Mouse (Mus musculus): ENCODE data around the gene Card10.

The Card10 gene

DNA sequence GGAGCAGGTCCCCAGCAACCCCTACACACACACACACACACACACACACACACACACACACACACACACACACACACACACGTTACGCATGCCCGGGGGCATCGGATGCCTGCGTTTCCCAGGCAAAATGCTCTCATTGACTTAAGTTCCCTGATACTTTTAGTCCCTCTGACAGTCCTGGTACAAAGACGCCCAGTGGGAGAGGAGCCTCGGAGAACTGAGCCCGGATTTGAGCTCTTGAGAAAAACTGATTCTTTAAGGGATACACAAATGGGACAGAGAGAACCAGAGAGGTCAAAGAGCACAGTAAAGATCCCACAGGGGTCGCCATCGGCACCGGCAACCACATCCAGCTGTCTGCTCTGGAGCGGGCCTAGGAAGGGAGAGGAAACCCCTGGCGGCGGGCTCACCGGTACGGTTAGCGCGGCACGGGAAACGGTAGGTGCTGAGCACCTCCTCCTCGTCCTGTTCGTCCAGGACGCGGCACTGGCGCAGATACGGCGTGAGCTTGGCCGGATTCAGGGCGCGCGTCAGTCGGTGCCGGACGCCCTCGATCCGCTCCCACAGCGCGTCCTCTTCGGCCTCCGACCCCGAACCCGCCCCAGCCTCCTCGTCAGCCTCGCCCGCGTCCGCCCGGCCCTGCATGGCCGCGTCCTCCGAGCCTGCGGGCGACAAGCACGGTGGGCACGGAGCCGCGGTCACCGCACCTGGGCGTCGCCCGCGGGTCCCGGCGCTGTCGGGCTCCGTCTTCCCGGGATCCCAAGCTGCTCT, 686 bp downstream of the Card10 start:
- DNase-seq (ENCODE audit: low read depth, low spot score), result peak; percentile 51

DNA sequence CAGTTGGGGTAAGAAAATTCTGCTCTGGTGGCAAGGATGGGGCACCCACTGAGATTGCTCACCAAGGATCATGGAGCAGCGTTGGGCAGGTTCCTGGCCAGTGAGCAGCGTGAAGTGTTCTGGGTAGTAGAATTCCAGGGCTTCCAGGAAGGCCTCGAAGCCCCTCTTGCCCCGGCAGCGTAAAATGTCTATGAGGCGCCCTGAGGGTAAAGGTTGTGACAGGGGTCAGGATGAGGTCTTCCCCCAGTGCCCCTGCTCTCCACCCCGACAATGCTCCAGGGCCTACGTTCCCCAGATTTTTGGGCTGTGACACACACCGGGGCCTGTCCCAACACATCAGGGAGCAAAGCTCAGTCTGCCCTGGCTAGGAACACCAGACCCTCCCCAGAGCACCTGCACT, 1.3 kb downstream of the Card10 start:
- no peak for DNase-seq (ENCODE audit: low read depth, low spot score)

DNA sequence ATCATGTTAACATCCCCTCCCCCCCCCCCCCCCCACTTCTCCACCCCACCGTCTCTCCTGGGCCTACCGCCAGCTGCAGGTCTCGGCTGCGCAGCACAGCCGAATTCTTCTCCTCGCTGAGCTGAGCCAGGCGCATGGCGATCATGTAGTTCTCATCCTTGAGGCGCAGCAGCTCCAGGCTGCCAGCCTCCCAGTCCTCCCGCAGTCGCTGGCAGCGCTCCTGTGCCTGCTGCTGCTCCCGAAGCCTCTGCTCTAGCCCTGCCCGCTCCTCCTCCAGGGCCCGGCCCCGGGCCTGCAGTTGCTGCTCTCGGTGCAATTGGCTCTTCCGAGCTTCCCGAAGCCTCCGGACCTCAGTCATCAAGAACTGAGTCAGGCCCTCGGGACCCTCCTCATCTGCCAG, 3.8 kb downstream of the Card10 start:
- no peak for DNase-seq (ENCODE audit: low read depth, low spot score)

GRCm38 (mm10) chr15:78797060-78797329, 5.8 kb downstream of the Card10 start:
- no peak for DNase-seq (ENCODE audit: low read depth, low spot score)

DNA sequence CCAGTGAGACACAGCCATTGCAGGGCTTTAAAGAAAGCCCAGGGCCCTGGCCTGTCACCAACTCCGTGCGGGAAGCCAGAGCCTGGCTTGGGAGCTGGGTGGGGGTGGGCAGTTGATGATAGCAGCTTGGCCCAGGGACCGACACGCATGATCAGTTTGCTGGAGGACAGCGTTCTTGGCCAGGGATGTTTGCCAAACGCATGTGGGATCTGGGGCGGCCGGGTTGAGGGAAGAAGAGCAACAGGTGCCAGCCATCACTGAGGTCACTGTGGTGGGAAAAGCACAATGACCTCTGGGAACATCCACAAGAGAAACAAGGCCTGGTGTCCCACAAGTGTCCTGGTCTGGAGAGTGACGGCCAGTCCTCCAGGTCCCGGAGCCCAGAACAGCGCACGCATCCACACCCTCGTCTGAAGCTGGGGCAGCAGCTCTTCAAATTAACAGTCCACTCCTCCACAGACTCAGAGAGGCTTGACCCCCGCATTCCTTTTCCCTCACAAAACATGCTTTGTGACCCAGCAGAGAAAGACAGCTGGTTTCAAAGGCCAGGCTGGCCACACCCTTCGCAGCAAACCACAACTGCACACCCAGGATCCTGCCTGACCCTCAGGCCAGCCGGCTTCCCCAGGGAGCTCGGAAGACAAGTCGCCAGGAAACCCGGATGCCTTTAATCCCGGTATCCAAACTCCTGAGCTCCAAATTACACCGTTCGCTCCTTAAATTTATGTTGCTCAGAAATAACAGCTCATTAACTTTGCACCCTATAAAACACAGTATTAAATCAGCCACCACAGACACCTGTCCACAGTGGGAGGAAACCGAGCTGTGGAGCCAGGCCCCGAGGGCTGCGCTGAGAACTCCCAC, 6.4 kb downstream of the Card10 start:
- DNase-seq (ENCODE audit: low read depth, low spot score), result no peak

GRCm38 (mm10) chr15:78790990-78791389, 11.9 kb downstream of the Card10 start:
- no peak for DNase-seq (ENCODE audit: low read depth, low spot score)

DNA sequence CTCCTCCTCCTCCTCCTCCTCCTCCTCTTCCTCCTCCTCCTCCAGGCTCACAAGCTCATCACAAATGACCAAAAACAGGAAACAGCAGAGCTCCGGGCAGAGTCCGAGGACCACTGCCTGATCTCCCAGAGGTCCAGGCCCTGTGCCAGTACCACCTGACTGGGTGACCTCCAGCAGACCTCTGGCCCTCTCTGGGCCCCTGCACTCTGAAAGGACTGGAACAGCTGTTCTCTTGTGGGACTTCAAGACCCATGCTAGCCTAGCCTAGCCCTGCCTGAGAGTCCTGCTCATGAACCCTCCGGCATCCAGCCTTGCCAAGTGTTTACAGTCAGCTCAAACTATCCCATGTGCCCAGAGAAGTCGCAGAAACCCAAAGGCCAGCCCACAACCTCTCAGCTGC, 12.4 kb downstream of the Card10 start:
- no peak for DNase-seq (ENCODE audit: low read depth, low spot score)

- no peak for DNase-seq (ENCODE audit: low read depth, low spot score)
Observed at GRCm38 (mm10) chr15:78789721-78790323, 13.0 kb downstream of the Card10 start.

- no peak for DNase-seq (ENCODE audit: low read depth, low spot score)
Observed at GRCm38 (mm10) chr15:78788042-78788441, 14.8 kb downstream of the Card10 start.

- no peak for DNase-seq (ENCODE audit: low read depth, low spot score)
Observed at GRCm38 (mm10) chr15:78787287-78787856, 15.5 kb downstream of the Card10 start.

DNA sequence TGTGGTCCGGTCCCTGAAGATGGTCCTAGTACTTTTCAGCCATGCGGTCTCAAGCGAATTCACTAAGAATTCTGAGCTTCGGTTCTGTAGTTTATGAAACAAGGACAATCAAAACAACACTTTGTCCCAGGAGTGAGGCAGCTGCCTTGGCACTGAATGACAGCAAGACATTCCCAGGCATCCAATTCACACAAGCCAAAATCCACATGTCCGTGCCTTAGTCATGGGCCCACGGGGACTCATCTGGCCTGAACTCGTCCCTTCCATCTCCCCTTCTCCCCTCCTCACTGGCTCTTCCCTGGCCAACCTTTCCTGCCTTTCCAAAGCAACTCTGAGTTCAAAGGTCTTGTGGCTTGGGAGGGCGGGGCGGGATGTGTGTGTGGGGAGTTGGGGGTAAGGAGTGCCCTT, 16.4 kb downstream of the Card10 start:
- DNase-seq (ENCODE audit: low read depth, low spot score), result no peak

- DNase-seq (ENCODE audit: low read depth, low spot score), result no peak
Observed at GRCm38 (mm10) chr15:78785961-78786360, 16.9 kb downstream of the Card10 start.

- no peak for DNase-seq (ENCODE audit: low read depth, low spot score)
Observed at GRCm38 (mm10) chr15:78785258-78785657, 17.6 kb downstream of the Card10 start.

- DNase-seq (ENCODE audit: low read depth, low spot score), result no peak
Observed at GRCm38 (mm10) chr15:78784520-78784919, 18.3 kb downstream of the Card10 start.

DNA sequence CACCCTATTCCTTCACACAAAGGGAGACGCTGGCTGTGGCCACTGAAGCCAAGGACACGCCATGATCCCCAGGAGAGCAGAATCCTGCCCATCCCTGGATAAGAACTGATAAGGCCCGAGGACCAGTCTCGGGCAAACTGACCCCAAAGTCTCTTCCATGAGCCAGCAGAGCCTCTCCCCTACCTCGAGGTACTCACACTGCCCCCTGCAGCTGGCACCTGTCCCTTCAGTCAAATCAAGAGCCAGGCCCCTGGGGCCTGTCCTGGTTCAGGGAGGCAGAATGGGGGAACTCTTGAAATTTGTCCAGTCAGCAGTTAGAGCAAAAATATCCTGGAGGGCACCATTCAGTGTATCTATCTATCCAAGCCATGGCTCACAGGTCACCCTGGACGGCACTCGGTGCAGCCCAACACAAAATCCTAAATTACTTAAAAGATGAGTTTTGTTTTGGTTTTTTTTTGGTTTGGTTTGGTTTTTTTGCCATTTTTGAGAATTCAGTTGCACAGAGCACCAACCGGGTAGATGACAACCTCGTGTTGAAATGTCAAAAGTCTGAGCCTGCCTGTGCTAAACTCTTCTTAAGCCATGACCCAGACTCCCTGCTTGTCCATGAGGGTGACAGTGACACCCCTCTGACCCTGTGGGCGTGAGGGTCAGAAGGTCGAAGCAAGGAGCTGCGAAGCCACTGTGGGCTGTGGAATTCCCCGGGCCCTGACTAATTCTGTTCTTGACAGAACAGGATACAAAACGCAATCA, 20.3 kb downstream of the Card10 start:
- no peak for DNase-seq (ENCODE audit: low read depth, low spot score)

- DNase-seq (ENCODE audit: low read depth, low spot score), result no peak
Observed at GRCm38 (mm10) chr15:78780908-78781307, 21.9 kb downstream of the Card10 start.

- DNase-seq (ENCODE audit: low read depth, low spot score), result no peak
Observed at GRCm38 (mm10) chr15:78780359-78780758, 22.5 kb downstream of the Card10 start.

- DNase-seq (ENCODE audit: low read depth, low spot score), result no peak
Observed at GRCm38 (mm10) chr15:78779690-78780089, 23.2 kb downstream of the Card10 start.

DNA sequence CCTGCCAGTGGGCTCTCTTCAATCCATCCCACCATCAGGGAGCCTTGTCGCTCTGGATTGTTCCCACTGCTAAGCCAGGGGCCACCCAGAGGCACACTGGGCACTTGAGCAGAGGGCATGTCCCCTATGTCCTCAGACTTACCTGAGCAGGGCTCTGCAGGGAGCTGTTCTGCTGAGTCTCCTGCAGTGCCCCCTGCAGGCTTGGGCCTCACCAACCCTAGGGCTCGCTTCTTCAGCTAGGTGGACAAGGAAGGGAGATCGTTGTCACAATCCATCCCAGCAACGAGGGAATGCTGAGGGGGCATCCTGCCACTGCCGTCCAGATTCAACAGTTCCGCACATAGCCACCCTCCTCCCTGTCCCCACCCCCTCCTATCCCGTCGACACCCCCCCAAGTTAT, 23.6 kb downstream of the Card10 start:
- no peak for DNase-seq (ENCODE audit: low read depth, low spot score)

DNA sequence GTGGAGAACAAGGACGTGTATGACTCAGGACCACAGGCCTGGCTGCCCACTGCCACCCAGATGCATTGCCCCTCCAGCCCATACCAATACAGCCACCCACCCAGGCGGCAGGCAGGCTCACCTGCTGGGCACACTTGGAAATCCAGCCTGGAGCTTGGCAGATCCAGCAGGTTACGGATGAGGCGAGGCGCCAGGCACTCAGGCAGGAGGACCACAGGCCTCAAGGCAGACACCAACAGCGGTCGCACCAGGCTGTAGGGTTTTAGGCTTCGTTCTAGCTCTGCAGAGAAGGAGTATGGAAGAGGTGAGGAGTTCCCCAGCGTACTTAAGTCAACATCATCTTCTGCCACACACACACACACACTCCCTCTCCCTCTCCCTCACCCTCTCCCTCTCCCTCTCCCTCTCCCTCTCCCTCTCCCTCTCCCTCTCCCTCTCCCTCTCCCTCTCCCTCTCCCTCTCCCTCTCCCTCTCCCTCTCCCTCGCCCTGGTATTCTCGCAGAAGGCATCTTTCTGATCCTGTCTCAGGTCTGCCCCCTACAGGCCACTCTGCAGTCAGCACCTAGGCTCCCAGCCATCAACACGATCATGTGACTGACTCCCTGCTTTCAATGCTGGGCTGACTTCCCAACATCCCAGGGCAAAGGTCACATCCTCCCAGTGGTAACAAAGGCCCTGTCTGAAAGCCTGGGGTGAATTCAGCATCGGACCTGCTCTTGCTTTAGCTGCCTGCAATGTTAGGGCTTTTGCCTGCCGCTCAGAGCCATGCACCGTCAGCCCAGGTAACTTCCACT, 24.6 kb downstream of the Card10 start:
- peak; percentile 69 for DNase-seq (ENCODE audit: low read depth, low spot score)

GRCm38 (mm10) chr15:78773290-78773729, 29.5 kb downstream of the Card10 start, which contains the start of gene Mfng:
Gene Mfng (minus strand): TSS chr15:78773475.
- peak; percentile 93 for DNase-seq (ENCODE audit: low read depth, low spot score)

All from CD4-positive helper T cell, adult 2 months (primary cell).